Mouse (Mus musculus) neural tube, embryonic 12.5 days (tissue): ENCODE data around the gene Abcb8. TPM values are rescaled to one million over a fixed set of nuclear protein-coding genes. Genes with fewer than 3 reads are reported as not detected.

Source experiments
- ATAC-seq: fragments of 200-750 bp; cut with Nextera tagmentation; 2 replicates; pipeline ENCODE4 v1.8.0; 2017; ENCODE audit warnings: low read depth, mild to moderate bottlenecking, moderate TSS enrichment, moderate library complexity; ENCODE audit not compliant: low FRiP score
- H3K27ac ChIP-seq: fragments of 300-500 bp; sonication (generic); 2 replicates; pipeline ENCODE4 v1.5.1; 2016
- H3K27me3 ChIP-seq: fragments of 300-500 bp; sonication (generic); replicated peaks from 2 replicates; pipeline ENCODE4 v1.6.1; 2016; ENCODE audit warnings: mild to moderate bottlenecking
- H3K36me3 ChIP-seq: fragments of 300-500 bp; sonication (generic); 2 replicates; pipeline ENCODE4 v1.6.1; 2016; ENCODE audit warnings: mild to moderate bottlenecking
- H3K4me1 ChIP-seq: fragments of 300-500 bp; sonication (generic); 2 replicates; pipeline ENCODE4 v1.6.1; 2016
- H3K4me2 ChIP-seq: fragments of 300-500 bp; sonication (generic); replicated peaks from 2 replicates; pipeline ENCODE4 v1.6.1; 2016; ENCODE audit warnings: mild to moderate bottlenecking
- H3K4me3 ChIP-seq: fragments of 300-500 bp; sonication (generic); 2 replicates; pipeline ENCODE4 v1.5.1; 2016
- H3K9ac ChIP-seq: fragments of 300-500 bp; sonication (generic); 2 replicates; pipeline ENCODE4 v1.6.1; 2016; ENCODE audit warnings: mild to moderate bottlenecking
- H3K9me3 ChIP-seq: fragments of 300-500 bp; sonication (generic); 2 replicates; pipeline ENCODE4 v1.6.1; 2016; ENCODE audit warnings: mild to moderate bottlenecking
- WGBS: fragments of 180-500 bp; shearing (Covaris S2); methylation state at CpG from one replicate; pipeline ENCODE4 v1.1.7; 2016; 5-methylcytosine and 5-hydroxymethylcytosine counted together
- polyA plus RNA-seq: library from polyadenylated mRNA; unstranded; fragments of >200 nt; fragmentation: Nextera tagmentation; extraction: Ambion mirVana; gene quantifications from 2 replicates; pipeline ENCODE4 v1.2.1, GENCODE M21; 2016

Abcb8 gene
- 45.9 and 52.7 TPM in 2 replicates for polyA plus RNA-seq

GRCm38 (mm10) chr5:24393392-24393997 is at the start of gene Abcb8:
Gene Abcb8, plus strand, starts transcription at chr5:24393663.
- Histone ChIP-seq H3K4me1 (peaks cover 2% of the 10 kb centered on the region; the same call in 1 of the 2 replicates), H3K27me3 (peaks cover 3% of the 10 kb centered on the region), H3K9me3 (no peaks in the 10 kb centered on the region), H3K27ac (no peak within 1 kb of the TSS), H3K4me2 (peak within 1 kb of the TSS; percentile 55), H3K36me3 (no peaks in the 10 kb centered on the region), H3K9ac (peak within 1 kb of the TSS; percentile 19; the same call in 1 of the 2 replicates), H3K4me3 (peak within 1 kb of the TSS; percentile 44)
- WGBS = 21% methylated on average over 7 of the region's 7 CpGs
- ATAC-seq = no peak

GRCm38 (mm10) chr5:24343977-24344436 is 49.5 kb upstream of the Abcb8 start:
- no peaks in the 10 kb centered on the region for H3K36me3 ChIP-seq
- peaks cover 57% of the 10 kb centered on the region for H3K4me1 ChIP-seq
- H3K4me2 ChIP-seq = peak overlapping the region; percentile 49
- peaks cover 7% of the 10 kb centered on the region for H3K27me3 ChIP-seq
- peak overlapping the region; percentile 92 for H3K27ac ChIP-seq
- H3K9me3 ChIP-seq = no peaks in the 10 kb centered on the region
- no peak overlapping the region for H3K4me3 ChIP-seq
- WGBS = 1% methylated on average over 2 of the region's 2 CpGs
- peak overlapping the region; percentile 55; the same call in 1 of the 2 replicates for H3K9ac ChIP-seq
- peak; percentile 56 for ATAC-seq

GRCm38 (mm10) chr5:24344477-24345051 is 48.9 kb upstream of the Abcb8 start:
- ATAC-seq = peak; percentile 46
- no peaks in the 10 kb centered on the region for H3K36me3 ChIP-seq
- H3K4me2 ChIP-seq = peak overlapping the region; percentile 49
- H3K9me3 ChIP-seq = no peaks in the 10 kb centered on the region
- H3K4me1 ChIP-seq = peaks cover 63% of the 10 kb centered on the region
- 7% methylated on average over 12 of the region's 12 CpGs for WGBS
- peak overlapping the region; percentile 55 for H3K9ac ChIP-seq
- H3K4me3 ChIP-seq = no peak overlapping the region
- peaks cover 13% of the 10 kb centered on the region for H3K27me3 ChIP-seq
- peak overlapping the region; percentile 92 for H3K27ac ChIP-seq

GRCm38 (mm10) chr5:24346313-24346712 is 47.1 kb upstream of the Abcb8 start:
- H3K27me3 ChIP-seq = peaks cover 22% of the 10 kb centered on the region
- no peak overlapping the region for H3K4me3 ChIP-seq
- no peaks in the 10 kb centered on the region for H3K9me3 ChIP-seq
- 90% methylated on average over 7 of the region's 7 CpGs for WGBS
- no peak overlapping the region for H3K27ac ChIP-seq
- H3K4me1 ChIP-seq = peaks cover 80% of the 10 kb centered on the region
- H3K4me2 ChIP-seq = no peak overlapping the region
- H3K36me3 ChIP-seq = no peaks in the 10 kb centered on the region
- ATAC-seq = no peak
- H3K9ac ChIP-seq = no peak overlapping the region

GRCm38 (mm10) chr5:24347186-24347875 is 46.1 kb upstream of the Abcb8 start:
- peak overlapping the region; percentile 98 for H3K4me2 ChIP-seq
- H3K9ac ChIP-seq = 0 out of 2 replicates have a peak overlapping the region, but pooled peaks have one; percentile 10
- H3K4me1 ChIP-seq = peaks cover 80% of the 10 kb centered on the region
- no peak overlapping the region for H3K27ac ChIP-seq
- no peak for ATAC-seq
- no peaks in the 10 kb centered on the region for H3K9me3 ChIP-seq
- H3K4me3 ChIP-seq = no peak overlapping the region
- peaks cover 22% of the 10 kb centered on the region for H3K27me3 ChIP-seq
- 50% methylated on average over 7 of the region's 7 CpGs for WGBS
- H3K36me3 ChIP-seq = no peaks in the 10 kb centered on the region

- H3K27ac ChIP-seq = no peak overlapping the region
- under 1% methylated on average over 41 of the region's 41 CpGs for WGBS
Observed at GRCm38 (mm10) chr5:24348128-24348527, 45.3 kb upstream of the Abcb8 start.

DNA sequence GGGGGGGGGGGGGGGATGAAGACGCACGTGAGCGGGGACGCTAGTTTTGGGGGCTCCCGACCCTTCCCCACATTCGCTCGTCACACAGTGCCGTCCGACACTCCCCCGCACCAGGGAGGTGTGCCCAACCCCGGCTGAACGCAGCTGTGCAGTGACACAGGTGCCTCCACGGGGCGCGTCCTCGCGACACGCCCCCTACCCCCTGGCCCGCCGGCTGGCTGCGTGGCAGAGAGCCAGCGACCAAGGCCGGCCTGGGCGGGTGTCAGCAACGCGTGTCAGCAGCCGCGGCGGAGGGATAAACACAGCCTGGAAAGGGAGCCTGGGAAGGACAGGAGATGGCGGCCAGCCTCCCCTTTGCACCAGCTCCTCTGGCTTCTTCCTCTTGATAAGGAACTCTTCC is 44.9 kb upstream of the Abcb8 start:
- no peaks in the 10 kb centered on the region for H3K36me3 ChIP-seq
- H3K4me2 ChIP-seq = peak overlapping the region; percentile 98
- H3K9me3 ChIP-seq = no peaks in the 10 kb centered on the region
- no peak overlapping the region for H3K27ac ChIP-seq
- peaks cover 82% of the 10 kb centered on the region for H3K4me1 ChIP-seq
- ATAC-seq = no peak
- peaks cover 22% of the 10 kb centered on the region for H3K27me3 ChIP-seq
- 1% methylated on average over 30 of the region's 30 CpGs for WGBS
- peak overlapping the region; percentile 65 for H3K9ac ChIP-seq
- H3K4me3 ChIP-seq = peak overlapping the region; percentile 48

More at GRCm38 (mm10) chr5:24348128-24348527, 45.3 kb upstream of the Abcb8 start:
- H3K4me1 ChIP-seq = peaks cover 82% of the 10 kb centered on the region
- H3K27me3 ChIP-seq = peaks cover 22% of the 10 kb centered on the region
- H3K9ac ChIP-seq = peak overlapping the region; percentile 65
- peak overlapping the region; percentile 98 for H3K4me2 ChIP-seq
- H3K36me3 ChIP-seq = no peaks in the 10 kb centered on the region
- ATAC-seq = peak; percentile 7; the same call in 1 of the 2 replicates
- H3K4me3 ChIP-seq = peak overlapping the region; percentile 48
- no peaks in the 10 kb centered on the region for H3K9me3 ChIP-seq

- peak overlapping the region; percentile 98 for H3K4me2 ChIP-seq
- H3K27ac ChIP-seq = no peak overlapping the region
- H3K4me1 ChIP-seq = peaks cover 73% of the 10 kb centered on the region
- no peaks in the 10 kb centered on the region for H3K9me3 ChIP-seq
- ATAC-seq = no peak
- peaks cover 22% of the 10 kb centered on the region for H3K27me3 ChIP-seq
- peak overlapping the region; percentile 86; the same call in 1 of the 2 replicates for H3K9ac ChIP-seq
- 61% methylated on average over 3 of the region's 3 CpGs for WGBS
- no peaks in the 10 kb centered on the region for H3K36me3 ChIP-seq
- H3K4me3 ChIP-seq = peak overlapping the region; percentile 77
Observed at GRCm38 (mm10) chr5:24350073-24350472, 43.4 kb upstream of the Abcb8 start.

GRCm38 (mm10) chr5:24350531-24351250 is 42.8 kb upstream of the Abcb8 start:
- H3K36me3 ChIP-seq = no peaks in the 10 kb centered on the region
- H3K27me3 ChIP-seq = peaks cover 22% of the 10 kb centered on the region
- H3K27ac ChIP-seq = peak overlapping the region; percentile 68; the same call in 1 of the 2 replicates
- peak overlapping the region; percentile 98 for H3K4me2 ChIP-seq
- H3K4me1 ChIP-seq = peaks cover 67% of the 10 kb centered on the region
- H3K9me3 ChIP-seq = no peaks in the 10 kb centered on the region
- peak overlapping the region; percentile 77 for H3K4me3 ChIP-seq
- ATAC-seq = no peak
- 34% methylated on average over 15 of the region's 15 CpGs for WGBS
- peak overlapping the region; percentile 86 for H3K9ac ChIP-seq

DNA sequence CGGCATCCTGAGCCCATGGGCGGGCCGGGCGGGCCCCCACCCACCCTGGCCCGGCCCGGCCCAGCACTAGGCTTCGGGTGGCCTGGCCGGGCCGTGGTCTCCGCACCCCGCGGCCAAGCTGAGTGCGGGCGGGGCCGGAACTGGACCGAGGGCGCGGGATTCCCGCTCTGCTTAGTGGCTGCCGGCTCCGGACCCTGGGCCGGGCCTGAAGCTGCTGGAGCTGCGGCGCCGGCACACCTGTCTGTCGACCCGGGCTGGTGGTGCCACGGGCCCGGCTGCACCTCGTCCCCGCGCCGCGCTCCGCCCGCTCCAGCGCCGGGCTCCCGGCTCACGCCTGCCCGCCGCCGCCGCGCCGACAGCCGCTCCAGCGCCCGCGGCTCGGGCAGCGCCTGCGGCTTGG is 42.2 kb upstream of the Abcb8 start, which contains the start of gene Kcnh2:
Gene Kcnh2, minus strand, starts transcription at position 327 of the 400 bp plus-strand sequence.
- Histone ChIP-seq H3K9me3 (no peaks in the 10 kb centered on the region), H3K9ac (peak within 1 kb of the TSS; percentile 86), H3K4me3 (peak within 1 kb of the TSS; percentile 77), H3K27me3 (peaks cover 22% of the 10 kb centered on the region), H3K4me1 (peaks cover 67% of the 10 kb centered on the region), H3K36me3 (no peaks in the 10 kb centered on the region), H3K4me2 (peak within 1 kb of the TSS; percentile 98), H3K27ac (peak within 1 kb of the TSS; percentile 98)
- peak; percentile 42 for ATAC-seq
- WGBS = 0% methylated on average over 38 of the region's 53 CpGs

DNA sequence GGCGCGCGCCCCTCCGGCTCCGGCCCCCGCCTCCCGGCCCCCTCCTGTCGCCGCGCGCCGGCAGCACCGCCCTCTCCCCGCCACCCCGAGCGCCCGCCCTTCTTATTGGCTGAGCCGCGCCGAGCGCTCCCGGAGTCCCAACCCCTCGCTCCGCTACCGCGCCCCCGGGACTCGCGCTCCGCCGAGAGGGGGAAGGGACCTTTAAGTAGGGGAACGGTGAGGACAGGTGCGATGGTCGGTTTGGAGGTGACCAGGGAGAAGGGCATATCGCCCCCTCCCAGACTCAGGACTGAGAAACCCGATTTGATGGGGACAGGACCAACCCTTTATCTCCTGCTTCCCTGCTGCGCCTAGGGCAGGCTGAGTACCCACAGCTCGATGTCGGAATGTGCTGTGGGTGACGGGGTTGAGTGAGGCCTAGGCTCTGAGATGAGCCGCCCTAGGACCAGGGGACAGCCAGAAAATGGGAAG is 41.7 kb upstream of the Abcb8 start:
- peak overlapping the region; percentile 86 for H3K9ac ChIP-seq
- H3K4me3 ChIP-seq = peak overlapping the region; percentile 77
- WGBS = under 1% methylated on average over 41 of the region's 41 CpGs
- H3K4me2 ChIP-seq = peak overlapping the region; percentile 98
- peak; percentile 82 for ATAC-seq
- H3K27ac ChIP-seq = peak overlapping the region; percentile 98
- H3K36me3 ChIP-seq = no peaks in the 10 kb centered on the region
- peaks cover 22% of the 10 kb centered on the region for H3K27me3 ChIP-seq
- peaks cover 67% of the 10 kb centered on the region for H3K4me1 ChIP-seq
- H3K9me3 ChIP-seq = no peaks in the 10 kb centered on the region
